Mouse (Mus musculus): ENCODE results near the gene Lpcat1.

- TF ChIP-seq CTCF (IDR thresholded peaks at IDR 0.05; ENCODE audit: borderline replicate concordance, extremely low read depth, insufficient read depth, insufficient read length) (no peak), POLR2A (IDR thresholded peaks at IDR 0.05; ENCODE audit: borderline replicate concordance, extremely low read depth, insufficient read depth, insufficient read length, poor library complexity, severe bottlenecking) (no peak)
These were observed 632 bp downstream of the Lpcat1 start for GRCm38 (mm10) chr13:73467421-73468237.

Data from brain, embryonic 14.5 days (tissue).